Mouse (Mus musculus): ENCODE measurements around the gene Vax1. TPM values are rescaled to one million over a fixed set of nuclear protein-coding genes. Genes with fewer than 3 reads are reported as not detected.

The Vax1 gene
- not detected in 2 replicates for polyA plus RNA-seq (2012; rRNA removed)

- DNase-seq (ENCODE audit: low read depth), result no peak
Observed at GRCm38 (mm10) chr19:59169936-59170765, at the start of gene Vax1. TSS of gene Vax1 (minus strand) at chr19:59170056.

- DNase-seq (ENCODE audit: low read depth), result no peak
Observed at GRCm38 (mm10) chr19:59218991-59219390, 49.1 kb upstream of the Vax1 start, which contains the start of gene Kcnk18. TSS of gene Kcnk18 (plus strand) at chr19:59219214.

- DNase-seq (ENCODE audit: low read depth), result no peak
Observed at GRCm38 (mm10) chr19:59216891-59217290, 47.0 kb upstream of the Vax1 start.

GRCm38 (mm10) chr19:59208986-59209385 is 39.1 kb upstream of the Vax1 start:
- DNase-seq (ENCODE audit: low read depth), result no peak

GRCm38 (mm10) chr19:59208475-59208874 is 38.6 kb upstream of the Vax1 start:
- DNase-seq (ENCODE audit: low read depth), result no peak

GRCm38 (mm10) chr19:59198161-59198560 is 28.3 kb upstream of the Vax1 start:
- DNase-seq (ENCODE audit: low read depth), result no peak

GRCm38 (mm10) chr19:59196111-59196666 is 26.3 kb upstream of the Vax1 start:
- no peak for DNase-seq (ENCODE audit: low read depth)

GRCm38 (mm10) chr19:59195181-59195770 is 25.4 kb upstream of the Vax1 start:
- no peak for DNase-seq (ENCODE audit: low read depth)

GRCm38 (mm10) chr19:59193986-59194820 is 24.3 kb upstream of the Vax1 start:
- no peak for DNase-seq (ENCODE audit: low read depth)

GRCm38 (mm10) chr19:59193456-59193855 is 23.6 kb upstream of the Vax1 start:
- no peak for DNase-seq (ENCODE audit: low read depth)

GRCm38 (mm10) chr19:59192491-59192890 is 22.6 kb upstream of the Vax1 start:
- DNase-seq (ENCODE audit: low read depth), result no peak

GRCm38 (mm10) chr19:59191123-59191505 is 21.3 kb upstream of the Vax1 start:
- DNase-seq (ENCODE audit: low read depth), result no peak

GRCm38 (mm10) chr19:59190431-59191122 is 20.7 kb upstream of the Vax1 start:
- DNase-seq (ENCODE audit: low read depth), result no peak

GRCm38 (mm10) chr19:59188981-59189380 is 19.1 kb upstream of the Vax1 start:
- no peak for DNase-seq (ENCODE audit: low read depth)

- DNase-seq (ENCODE audit: low read depth), result no peak
Observed at GRCm38 (mm10) chr19:59184000-59184399, 14.1 kb upstream of the Vax1 start.

GRCm38 (mm10) chr19:59173341-59174015 is 3.6 kb upstream of the Vax1 start:
- no peak for DNase-seq (ENCODE audit: low read depth)

- DNase-seq (ENCODE audit: low read depth), result no peak
Observed at GRCm38 (mm10) chr19:59172781-59173180, 2.9 kb upstream of the Vax1 start.

- DNase-seq (ENCODE audit: low read depth), result no peak
Observed at GRCm38 (mm10) chr19:59171871-59172245, 2.0 kb upstream of the Vax1 start.

GRCm38 (mm10) chr19:59171151-59171870 is 1.5 kb upstream of the Vax1 start:
- DNase-seq (ENCODE audit: low read depth), result no peak

GRCm38 (mm10) chr19:59170766-59171095 is 875 bp upstream of the Vax1 start:
- no peak for DNase-seq (ENCODE audit: low read depth)
